Mouse (Mus musculus) 416B (cell line): Measurements from ENCODE around the gene Tm9sf2.
"Not testable (repeated sequence)": the region's sequence is repeated elsewhere in the genome, so short reads cannot be mapped to it uniquely, and the experiment has no call there.

Source experiments
- DNase-seq: peaks from one replicate; pipeline ENCODE4 v3.0.0; 2011; ENCODE audit warnings: low read depth

The Tm9sf2 gene

GRCm38 (mm10) chr14:122106822-122107468, at the start of gene Tm9sf2:
Gene Tm9sf2 (plus strand): TSS chr14:122107038.
- peak; percentile 90 for DNase-seq

- DNase-seq: no peak
Observed at GRCm38 (mm10) chr14:122057941-122058346, 48.9 kb upstream of the Tm9sf2 start.

- peak; percentile 86 for DNase-seq
Observed at GRCm38 (mm10) chr14:122060642-122061041, 46.2 kb upstream of the Tm9sf2 start.

- DNase-seq: peak; percentile 46
Observed at GRCm38 (mm10) chr14:122061376-122061775, 45.5 kb upstream of the Tm9sf2 start.

- DNase-seq: no peak
Observed at GRCm38 (mm10) chr14:122062411-122063090, 44.3 kb upstream of the Tm9sf2 start.

GRCm38 (mm10) chr14:122063599-122063998, 43.2 kb upstream of the Tm9sf2 start:
- DNase-seq: peak; percentile 67

- DNase-seq: peak; percentile 71
Observed at GRCm38 (mm10) chr14:122064519-122064918, 42.3 kb upstream of the Tm9sf2 start.

- peak; percentile 48 for DNase-seq
Observed at GRCm38 (mm10) chr14:122066243-122066642, 40.6 kb upstream of the Tm9sf2 start.

GRCm38 (mm10) chr14:122068036-122068435, 38.8 kb upstream of the Tm9sf2 start:
- DNase-seq: not testable (repeated sequence)

GRCm38 (mm10) chr14:122068801-122069695, 37.8 kb upstream of the Tm9sf2 start:
- DNase-seq: no peak

- no peak for DNase-seq
Observed at GRCm38 (mm10) chr14:122069948-122070347, 36.9 kb upstream of the Tm9sf2 start.

- peak; percentile 20 for DNase-seq
Observed at GRCm38 (mm10) chr14:122073422-122073821, 33.4 kb upstream of the Tm9sf2 start.

- DNase-seq: no peak
Observed at GRCm38 (mm10) chr14:122074360-122074759, 32.5 kb upstream of the Tm9sf2 start.

- no peak for DNase-seq
Observed at GRCm38 (mm10) chr14:122075485-122076200, 31.2 kb upstream of the Tm9sf2 start.

- no peak for DNase-seq
Observed at GRCm38 (mm10) chr14:122077017-122077416, 29.8 kb upstream of the Tm9sf2 start.

- peak; percentile 72 for DNase-seq
Observed at GRCm38 (mm10) chr14:122079428-122079827, 27.4 kb upstream of the Tm9sf2 start.

GRCm38 (mm10) chr14:122079921-122080320, 26.9 kb upstream of the Tm9sf2 start:
- no peak for DNase-seq

GRCm38 (mm10) chr14:122081308-122081707, 25.5 kb upstream of the Tm9sf2 start:
- no peak for DNase-seq

- no peak for DNase-seq
Observed at GRCm38 (mm10) chr14:122083499-122083898, 23.3 kb upstream of the Tm9sf2 start.

GRCm38 (mm10) chr14:122087956-122088355, 18.9 kb upstream of the Tm9sf2 start:
- no peak for DNase-seq

GRCm38 (mm10) chr14:122092363-122092762, 14.5 kb upstream of the Tm9sf2 start:
- no peak for DNase-seq

- DNase-seq: no peak
Observed at GRCm38 (mm10) chr14:122096331-122096730, 10.5 kb upstream of the Tm9sf2 start.
